ENCODE assay signal across 13 mouse cellular contexts in the genomic region with DNA sequence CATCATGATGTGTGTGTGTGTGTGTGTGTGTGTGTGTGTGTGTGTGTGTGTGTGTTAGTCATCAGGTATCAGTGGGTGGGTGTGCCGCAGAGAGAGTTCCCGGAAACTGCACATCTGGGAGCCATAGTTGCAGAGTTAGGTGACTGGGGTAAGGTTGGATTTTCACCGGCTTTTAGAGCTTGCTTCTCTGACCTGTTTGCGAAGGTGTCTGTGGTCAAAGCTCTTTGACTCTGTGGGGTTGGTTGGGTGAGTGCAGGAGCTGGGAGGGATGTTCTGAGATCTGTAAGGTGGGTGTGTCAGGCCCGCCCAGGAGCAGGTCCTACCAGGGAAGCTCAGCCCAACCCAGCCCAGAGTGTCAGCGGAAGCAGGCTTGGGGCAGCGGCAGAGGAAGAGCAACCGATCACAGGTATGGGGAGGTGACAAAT. TPM values are rescaled to one million over a fixed set of nuclear protein-coding genes. Genes with fewer than 3 reads are reported as not detected.
DNase-seq lines count a peak whose midpoint lies in the region; ATAC-seq and TF ChIP-seq lines count a peak whose summit lies in the region.
"Had no signal": no experiment of that assay in that cellular context is flagged by ENCODE, and none has a peak within 500 bp of the region (broad histone marks: within the 10 kb centered on the region; RNA-seq: fewer than 3 reads in every experiment).

A gene (plus strand): TSS at position 350 of the 425 bp plus-strand sequence.

- peak; percentile 69; the same call in 1 of the 2 replicates for TF ChIP-seq POLR2A in small intestine, adult 2 months (IDR thresholded peaks at IDR 0.05; ENCODE audit: low read depth, low read length)

- TF ChIP-seq EP300 in liver, postnatal 0 days (IDR thresholded peaks at IDR 0.05; ENCODE audit: low read depth), result no peak

- H3K36me3 ChIP-seq in liver, postnatal 0 days (replicated peaks; ENCODE audit: insufficient read depth, low read length), result no peaks in the 10 kb centered on the region
- H3K36me3 ChIP-seq in G1E (replicated peaks), result no peaks in the 10 kb centered on the region
- H3K36me3 ChIP-seq in intestine, embryonic 16.5 days (ENCODE audit: control insufficient read depth, insufficient read depth, low read length), result no peaks in the 10 kb centered on the region
- H3K36me3 ChIP-seq in small intestine, adult 2 months (ENCODE audit: control insufficient read depth, insufficient read depth, low read length), result no peaks in the 10 kb centered on the region
- H3K36me3 ChIP-seq: forebrain, embryonic 12.5 days; heart, embryonic 15.5 days had no signal

- 53% methylated on average over 8 of the region's 8 CpGs for WGBS in liver, postnatal 0 days (ENCODE audit: insufficient replicate concordance)
- 45% methylated on average over 8 of the region's 8 CpGs for WGBS in intestine, embryonic 16.5 days
- WGBS in small intestine, adult 2 months, result 13% methylated on average over 8 of the region's 8 CpGs

- DNase-seq in liver (peak; percentile 59), G1E (ENCODE audit: low spot score) (no peak)
- DNase-seq in liver, postnatal 0 days, result no peak
- no peak for DNase-seq in cerebellum, postnatal 10 days
- no peak for DNase-seq in adrenal gland, postnatal 10 days
- DNase-seq in left cerebral cortex, adult 18-20 months (ENCODE audit: low spot score in 2 of 2), result no peak
- DNase-seq: left cerebral cortex, postnatal 4 days; lung, postnatal 4 days had no signal

- H3K4me3 ChIP-seq in liver, postnatal 0 days (ENCODE audit: low read depth, low read length), result no peak within 1 kb of the TSS
- H3K4me3 ChIP-seq in G1E (ENCODE audit: low read depth, low read length), result peak within 1 kb of the TSS; percentile 23; the same call in 1 of the 2 replicates
- H3K4me3 ChIP-seq in intestine, embryonic 16.5 days (ENCODE audit: low read length), result peak within 1 kb of the TSS; percentile 37
- peak within 1 kb of the TSS; percentile 70 for H3K4me3 ChIP-seq in small intestine, adult 2 months (ENCODE audit: low read depth, low read length)
- H3K4me3 ChIP-seq: forebrain, embryonic 12.5 days; heart, embryonic 15.5 days had no signal

- H3K9me3 ChIP-seq in liver, postnatal 0 days (ENCODE audit: low read length), result no peaks in the 10 kb centered on the region
- no peaks in the 10 kb centered on the region for H3K9me3 ChIP-seq in G1E (replicated peaks)
- no peaks in the 10 kb centered on the region for H3K9me3 ChIP-seq in intestine, embryonic 16.5 days (ENCODE audit: control insufficient read depth, low read length)
- H3K9me3 ChIP-seq: forebrain, embryonic 12.5 days; heart, embryonic 15.5 days had no signal

- no peak within 1 kb of the TSS for H3K9ac ChIP-seq in liver, postnatal 0 days (replicated peaks)
- H3K9ac ChIP-seq in intestine, embryonic 16.5 days (ENCODE audit: low read depth, low read length), result peak within 1 kb of the TSS; percentile 56
- H3K9ac ChIP-seq: forebrain, embryonic 12.5 days; heart, embryonic 15.5 days had no signal

- TF ChIP-seq CTCF in liver, postnatal 0 days (IDR thresholded peaks at IDR 0.05; ENCODE audit: low read depth), result no peak
- no peak for TF ChIP-seq CTCF in G1E (IDR thresholded peaks at IDR 0.05; ENCODE audit: low read depth, low read length)
- no peak for TF ChIP-seq CTCF in small intestine, adult 2 months (IDR thresholded peaks at IDR 0.05; ENCODE audit: extremely low read depth, insufficient read length, insufficient replicate concordance, low read depth, low read length)

- ATAC-seq in liver, postnatal 0 days, result no peak
- no peak for ATAC-seq in G1E (ENCODE audit: extremely low read depth, insufficient number of reproducible peaks, low FRiP score, poor library complexity, severe bottlenecking)
- peak; percentile 52 for ATAC-seq in intestine, embryonic 16.5 days
- ATAC-seq: hindbrain, postnatal 0 days had no signal

- no peak within 1 kb of the TSS for H3K27ac ChIP-seq in liver, postnatal 0 days (ENCODE audit: low read depth)
- no peak within 1 kb of the TSS for H3K27ac ChIP-seq in intestine, embryonic 16.5 days (ENCODE audit: low read length)
- H3K27ac ChIP-seq in small intestine, adult 2 months (ENCODE audit: insufficient read depth, low read depth, low read length), result peak within 1 kb of the TSS; percentile 83
- H3K27ac ChIP-seq: forebrain, embryonic 12.5 days; heart, embryonic 15.5 days; hindbrain, postnatal 0 days had no signal

- no peak within 1 kb of the TSS for H3K4me2 ChIP-seq in liver, postnatal 0 days (ENCODE audit: low read depth, low read length)
- peak within 1 kb of the TSS; percentile 43 for H3K4me2 ChIP-seq in intestine, embryonic 16.5 days (ENCODE audit: low read depth, low read length)
- H3K4me2 ChIP-seq: forebrain, embryonic 12.5 days; heart, embryonic 15.5 days had no signal

- H3K4me1 ChIP-seq in liver, postnatal 0 days (ENCODE audit: insufficient read depth), result peaks cover 21% of the 10 kb centered on the region
- peaks cover 59% of the 10 kb centered on the region for H3K4me1 ChIP-seq in G1E (ENCODE audit: insufficient read depth, low read depth, low read length)
- H3K4me1 ChIP-seq in intestine, embryonic 16.5 days (ENCODE audit: control insufficient read depth, insufficient read depth, low read length), result peaks cover 9% of the 10 kb centered on the region
- peaks cover 32% of the 10 kb centered on the region for H3K4me1 ChIP-seq in small intestine, adult 2 months (ENCODE audit: control insufficient read depth, insufficient read depth, insufficient read length, low read length)

- H3K27me3 ChIP-seq in liver, postnatal 0 days (ENCODE audit: insufficient read depth, low read length), result no peaks in the 10 kb centered on the region
- H3K27me3 ChIP-seq in G1E (ENCODE audit: insufficient read depth, low read length), result peaks cover 8% of the 10 kb centered on the region
- H3K27me3 ChIP-seq in intestine, embryonic 16.5 days (replicated peaks; ENCODE audit: control insufficient read depth, insufficient read depth, low read length), result no peaks in the 10 kb centered on the region
- H3K27me3 ChIP-seq in small intestine, adult 2 months (ENCODE audit: control insufficient read depth, insufficient read depth, low read length), result no peaks in the 10 kb centered on the region
- H3K27me3 ChIP-seq: heart, embryonic 15.5 days had no signal

RNA-seq across cellular contexts. Expression of the gene that starts here (rescaled TPM):
- polyA plus RNA-seq in liver, postnatal 0 days (2015; fragmentation: Nextera tagmentation; extraction: Ambion mirVana), result 0.57 and 0.85 TPM in 2 replicates
- total RNA-seq in G1E (2014; fragmentation: Nextera tagmentation), result 0.83 and 2.3 TPM in 2 replicates
- total RNA-seq in G1E (2017), result 2.4 and 2.6 TPM in 2 replicates
- 0.83 and 1.4 TPM in 2 replicates for polyA plus RNA-seq in G1E (2012)
- 9.4 and 9.7 TPM in 2 replicates for polyA plus RNA-seq in intestine, embryonic 16.5 days (2015; fragmentation: Nextera tagmentation; extraction: Ambion mirVana)
- 133 and 223 TPM in 2 replicates for polyA plus RNA-seq in small intestine, adult 2 months (2012; rRNA removed)
- 1 to 10 TPM in 1 of 2 experiments, under 1 TPM in 1; 0.90 to 1.4 TPM for total RNA-seq in adrenal gland, postnatal 10 days (2021)
- total RNA-seq in left cerebral cortex, adult 18-20 months (2021), result under 1 TPM; 0.58 to 0.68 TPM

Comparison
In these comparisons a context has a peak if more than half of its experiments do, and no peak if none do; other contexts are left out.
1. RNA of the gene that starts here (polyA plus RNA-seq): 133 to 223 TPM in small intestine, adult 2 months; 9.4 to 9.7 TPM in intestine, embryonic 16.5 days, 0.83 to 1.4 TPM in G1E and 0.57 to 0.85 TPM in liver, postnatal 0 days; every median in the first group is over 10 times any median in the second.